Mouse (Mus musculus) embryonic facial prominence, embryonic 12.5 days (tissue): Measurements from ENCODE around the gene Sfxn1. TPM values are rescaled to one million over a fixed set of nuclear protein-coding genes. Genes with fewer than 3 reads are reported as not detected.

Source experiments
- ATAC-seq: fragments of 200-750 bp; cut with Nextera tagmentation; 2 replicates; pipeline ENCODE4 v1.8.0; 2017; ENCODE audit not compliant: insufficient number of reproducible peaks, insufficient read depth, low FRiP score, low TSS enrichment
- H3K27ac ChIP-seq: fragments of 300-500 bp; sonication (generic); 2 replicates; pipeline ENCODE4 v1.5.1; 2016; ENCODE audit warnings: mild to moderate bottlenecking
- H3K27me3 ChIP-seq: fragments of 300-500 bp; sonication (generic); 2 replicates; pipeline ENCODE4 v1.6.1; 2016; ENCODE audit warnings: mild to moderate bottlenecking, moderate library complexity
- H3K36me3 ChIP-seq: fragments of 300-500 bp; sonication (generic); 2 replicates; pipeline ENCODE4 v1.6.1; 2016; ENCODE audit warnings: mild to moderate bottlenecking
- H3K4me1 ChIP-seq: fragments of 300-500 bp; sonication (generic); 2 replicates; pipeline ENCODE4 v1.6.1; 2016
- H3K4me2 ChIP-seq: fragments of 300-500 bp; sonication (generic); replicated peaks from 2 replicates; pipeline ENCODE4 v1.6.1; 2016; ENCODE audit warnings: mild to moderate bottlenecking, moderate library complexity
- H3K4me3 ChIP-seq: fragments of 300-500 bp; sonication (generic); 2 replicates; pipeline ENCODE4 v1.5.1; 2016; ENCODE audit warnings: mild to moderate bottlenecking
- H3K9ac ChIP-seq: fragments of 300-500 bp; sonication (generic); 2 replicates; pipeline ENCODE4 v1.6.1; 2016; ENCODE audit warnings: mild to moderate bottlenecking, moderate library complexity
- H3K9me3 ChIP-seq: fragments of 300-500 bp; sonication (generic); 2 replicates; pipeline ENCODE4 v1.6.1; 2016; ENCODE audit warnings: mild to moderate bottlenecking, moderate library complexity
- WGBS: fragments of 180-500 bp; shearing (Covaris S2); methylation state at CpG from one replicate; pipeline ENCODE4 v1.1.7; 2016; 5-methylcytosine and 5-hydroxymethylcytosine counted together
- polyA plus RNA-seq: library from polyadenylated mRNA; unstranded; fragments of >200 nt; fragmentation: Nextera tagmentation; extraction: Ambion mirVana; gene quantifications from 2 replicates; pipeline ENCODE4 v1.2.1, GENCODE M21; 2016

Gene Sfxn1
- polyA plus RNA-seq, 1 experiment from 2014 or later: 67.1 TPM

DNA sequence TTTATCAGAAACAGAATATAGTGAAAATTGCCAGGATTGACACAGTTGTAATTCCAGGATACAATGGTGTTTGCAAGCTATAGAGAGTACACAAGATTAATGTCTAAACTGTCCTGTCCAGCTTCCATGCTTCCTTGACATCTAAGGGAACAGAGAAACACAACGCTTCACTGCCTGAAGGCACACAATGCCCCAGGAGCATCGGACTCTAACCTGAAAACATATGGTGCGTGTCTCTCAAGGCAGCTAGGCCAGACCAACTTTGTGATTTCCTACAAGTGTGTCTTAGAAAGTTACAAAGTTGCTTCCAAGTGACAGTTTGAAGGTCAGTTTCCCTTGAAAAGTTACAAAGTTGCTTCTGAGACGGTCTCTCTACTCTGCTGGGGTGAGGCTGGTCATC is 25.6 kb downstream of the Sfxn1 start:
- Histone ChIP-seq H3K27me3 (no peaks in the 10 kb centered on the region), H3K4me3 (no peak overlapping the region), H3K9me3 (no peaks in the 10 kb centered on the region), H3K9ac (no peak overlapping the region), H3K27ac (no peak overlapping the region), H3K4me2 (no peak overlapping the region), H3K4me1 (no peaks in the 10 kb centered on the region), H3K36me3 (peaks cover 33% of the 10 kb centered on the region)
- no peak for ATAC-seq
- 87% methylated on average over 4 of the region's 4 CpGs for WGBS

DNA sequence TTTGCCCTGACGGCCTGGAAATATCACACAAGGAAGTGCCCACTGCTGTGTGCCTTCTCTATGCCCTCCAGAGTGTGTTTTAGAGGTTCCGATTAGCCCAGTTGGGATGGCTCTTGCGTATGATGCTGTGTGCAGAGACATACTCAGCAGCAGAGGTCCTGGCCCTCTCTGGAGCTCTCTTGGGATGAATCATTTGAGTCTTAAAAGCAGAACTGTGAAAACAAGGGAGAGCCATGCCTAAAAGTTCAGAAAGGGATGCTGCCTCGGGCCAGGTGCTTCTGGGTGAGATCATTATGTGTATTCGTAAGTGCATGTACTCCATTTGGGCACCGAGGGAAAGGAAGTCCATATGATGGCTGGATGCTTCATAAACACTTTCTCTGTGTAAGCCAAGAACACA is 26.1 kb downstream of the Sfxn1 start:
- Histone ChIP-seq H3K4me1 (no peaks in the 10 kb centered on the region), H3K9ac (no peak overlapping the region), H3K27me3 (no peaks in the 10 kb centered on the region), H3K4me2 (no peak overlapping the region), H3K27ac (no peak overlapping the region), H3K9me3 (no peaks in the 10 kb centered on the region), H3K36me3 (peaks cover 28% of the 10 kb centered on the region), H3K4me3 (no peak overlapping the region)
- no peak for ATAC-seq
- 88% methylated on average over 6 of the region's 6 CpGs for WGBS

DNA sequence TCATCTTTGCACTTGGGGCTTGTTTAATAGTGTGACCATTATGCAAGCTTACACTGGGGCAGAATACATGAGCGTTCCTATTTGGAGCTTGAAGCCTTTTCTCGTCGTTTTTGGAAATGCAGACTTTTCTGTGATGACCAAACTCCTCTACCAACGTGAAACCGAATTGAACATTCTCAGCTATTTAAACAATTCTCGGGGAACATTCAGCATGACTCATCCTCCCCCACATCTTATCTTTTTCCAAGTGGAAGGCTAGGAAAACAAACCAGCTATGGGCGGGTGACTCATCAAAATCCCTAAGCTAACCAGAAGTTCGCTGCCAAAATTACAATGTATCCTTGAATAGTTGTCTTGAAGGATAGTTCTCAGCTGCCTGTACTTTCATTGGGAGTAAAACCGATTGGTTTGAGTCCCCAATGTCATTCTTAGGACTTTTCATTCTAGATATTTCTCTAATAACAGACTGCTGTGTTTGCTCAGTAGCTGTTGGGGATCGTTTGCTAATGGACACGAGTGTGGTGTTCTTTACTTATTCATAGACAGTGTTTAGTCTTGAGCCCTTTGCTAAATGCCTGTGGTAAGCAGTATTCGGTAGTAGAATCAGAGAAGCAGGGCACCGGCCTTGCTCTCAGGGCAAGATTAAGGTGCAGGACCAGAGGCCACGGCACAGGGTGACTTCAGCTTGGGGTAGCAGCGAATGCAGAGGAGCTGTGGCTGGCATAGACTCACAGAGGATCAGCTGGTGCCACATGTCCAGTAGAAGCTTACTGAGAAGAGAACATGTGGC is 29.6 kb downstream of the Sfxn1 start:
- peaks cover 29% of the 10 kb centered on the region for H3K36me3 ChIP-seq
- no peak overlapping the region for H3K27ac ChIP-seq
- no peak for ATAC-seq
- WGBS: 91% methylated on average over 15 of the region's 15 CpGs
- no peaks in the 10 kb centered on the region for H3K4me1 ChIP-seq
- no peaks in the 10 kb centered on the region for H3K9me3 ChIP-seq
- H3K4me3 ChIP-seq: no peak overlapping the region
- no peak overlapping the region for H3K9ac ChIP-seq
- no peaks in the 10 kb centered on the region for H3K27me3 ChIP-seq
- no peak overlapping the region for H3K4me2 ChIP-seq

DNA sequence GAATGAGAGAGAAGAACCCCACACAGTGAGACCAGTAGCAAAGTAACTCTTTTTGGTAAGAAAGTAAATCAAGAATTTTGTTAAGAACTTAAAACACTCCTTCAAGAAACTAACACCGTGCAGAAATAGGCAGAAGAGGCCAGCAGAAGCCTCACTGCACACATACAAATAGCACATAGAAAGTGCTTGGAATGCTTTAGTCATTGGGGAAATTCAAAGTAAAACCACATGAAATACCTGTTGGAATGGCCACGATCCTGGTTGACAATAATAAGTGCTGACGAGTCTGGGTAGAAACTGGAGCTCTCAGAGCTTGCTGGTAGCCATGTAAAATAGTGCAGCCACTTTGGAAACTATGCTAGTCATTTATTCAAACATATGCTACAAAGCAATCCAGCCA is 30.4 kb downstream of the Sfxn1 start:
- H3K27ac ChIP-seq: no peak overlapping the region
- no peaks in the 10 kb centered on the region for H3K27me3 ChIP-seq
- no peak overlapping the region for H3K4me3 ChIP-seq
- no peaks in the 10 kb centered on the region for H3K4me1 ChIP-seq
- H3K9me3 ChIP-seq: no peaks in the 10 kb centered on the region
- peaks cover 36% of the 10 kb centered on the region for H3K36me3 ChIP-seq
- 80% methylated on average over 3 of the region's 3 CpGs for WGBS
- H3K9ac ChIP-seq: no peak overlapping the region
- H3K4me2 ChIP-seq: no peak overlapping the region
- ATAC-seq: no peak

DNA sequence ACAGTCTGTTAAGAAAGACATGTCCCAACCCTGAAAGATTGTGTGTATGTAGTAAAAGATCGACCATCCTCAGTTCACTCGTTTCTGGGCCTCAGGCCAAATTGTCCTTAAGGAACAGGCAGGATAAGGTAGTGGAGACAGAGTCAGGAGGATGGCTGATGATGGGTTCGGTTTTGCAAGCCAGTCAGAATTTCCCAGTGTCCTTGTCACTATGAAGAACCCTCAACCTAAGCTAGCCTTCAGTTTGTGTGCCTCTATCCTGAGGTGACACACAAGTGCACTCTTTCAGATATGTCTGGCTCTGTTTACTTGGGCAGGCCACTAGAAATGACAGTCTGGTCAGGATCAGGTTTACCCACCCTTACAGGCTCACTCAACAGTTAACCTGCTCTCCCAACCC is 31.6 kb downstream of the Sfxn1 start:
- no peaks in the 10 kb centered on the region for H3K27me3 ChIP-seq
- H3K36me3 ChIP-seq: peaks cover 29% of the 10 kb centered on the region
- no peaks in the 10 kb centered on the region for H3K9me3 ChIP-seq
- 86% methylated on average over 3 of the region's 3 CpGs for WGBS
- no peak for ATAC-seq
- H3K4me3 ChIP-seq: no peak overlapping the region
- H3K4me2 ChIP-seq: no peak overlapping the region
- H3K9ac ChIP-seq: no peak overlapping the region
- no peak overlapping the region for H3K27ac ChIP-seq
- H3K4me1 ChIP-seq: no peaks in the 10 kb centered on the region

DNA sequence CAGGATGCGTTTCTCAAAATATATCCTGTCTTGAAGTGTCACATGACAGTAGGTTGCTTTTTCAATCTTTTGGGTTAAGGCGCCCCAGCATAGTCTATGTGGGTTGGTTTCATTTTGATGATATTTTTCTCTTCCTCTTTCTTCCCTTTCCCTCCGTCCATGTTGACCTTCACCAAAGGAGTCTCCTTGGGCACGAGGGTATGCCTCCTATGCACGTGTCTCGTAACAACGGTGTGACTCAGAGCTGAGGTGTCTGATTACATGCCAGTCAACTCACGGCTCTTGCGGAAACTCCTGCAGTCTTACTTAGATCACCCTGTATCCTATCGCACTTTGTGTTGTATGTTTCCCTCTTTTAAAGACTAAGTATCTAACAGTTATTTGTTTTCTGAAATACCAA is 32.2 kb downstream of the Sfxn1 start:
- H3K9me3 ChIP-seq: no peaks in the 10 kb centered on the region
- no peak for ATAC-seq
- H3K9ac ChIP-seq: no peak overlapping the region
- H3K27ac ChIP-seq: no peak overlapping the region
- no peak overlapping the region for H3K4me3 ChIP-seq
- H3K27me3 ChIP-seq: no peaks in the 10 kb centered on the region
- WGBS: 71% methylated on average over 10 of the region's 10 CpGs
- no peaks in the 10 kb centered on the region for H3K4me1 ChIP-seq
- no peak overlapping the region for H3K4me2 ChIP-seq
- peaks cover 31% of the 10 kb centered on the region for H3K36me3 ChIP-seq

DNA sequence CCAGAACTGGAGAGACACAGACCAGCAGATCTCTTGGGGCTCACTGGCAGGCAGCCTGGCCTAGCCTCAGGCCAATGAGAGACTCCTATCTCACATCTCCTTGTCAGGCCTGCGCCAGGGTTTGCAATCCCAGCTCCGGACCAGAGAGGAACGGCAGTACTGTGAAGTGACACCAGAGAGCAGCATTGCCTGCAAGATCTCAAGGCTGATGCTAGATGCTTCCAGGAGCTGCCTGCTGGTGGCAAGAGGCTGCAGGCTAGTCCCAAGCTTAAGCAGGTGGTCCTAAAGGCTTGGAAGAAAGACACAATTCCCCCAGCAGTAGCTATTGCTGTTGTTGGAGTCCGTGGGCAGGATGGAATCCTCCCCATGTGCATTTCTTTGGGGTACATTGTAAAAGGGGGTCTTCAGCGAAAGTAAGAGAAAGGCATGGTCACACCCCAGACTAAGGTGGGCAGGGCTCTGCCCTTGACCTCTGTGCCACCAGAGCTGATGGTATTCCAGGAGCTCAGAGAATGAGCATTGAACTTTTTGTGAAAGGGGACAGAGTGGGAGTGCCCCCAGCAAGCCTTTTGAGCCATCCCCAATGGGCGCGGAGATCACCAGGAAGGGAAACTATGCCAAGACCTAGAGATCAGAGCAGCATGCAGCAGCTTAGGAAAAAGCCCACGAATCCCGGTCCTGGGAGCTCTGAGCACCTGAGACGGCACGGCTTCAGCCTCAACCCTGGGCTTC is 42.3 kb downstream of the Sfxn1 start:
- Histone ChIP-seq H3K27ac (no peak overlapping the region), H3K9me3 (0 out of 2 replicates have a peak, but pooled peaks cover 4% of the 10 kb centered on the region), H3K9ac (no peak overlapping the region), H3K4me1 (no peaks in the 10 kb centered on the region), H3K4me3 (no peak overlapping the region), H3K27me3 (0 out of 2 replicates have a peak, but pooled peaks cover 4% of the 10 kb centered on the region), H3K36me3 (no peaks in the 10 kb centered on the region), H3K4me2 (no peak overlapping the region)
- no peak for ATAC-seq
- 50% methylated on average over 11 of the region's 11 CpGs for WGBS

DNA sequence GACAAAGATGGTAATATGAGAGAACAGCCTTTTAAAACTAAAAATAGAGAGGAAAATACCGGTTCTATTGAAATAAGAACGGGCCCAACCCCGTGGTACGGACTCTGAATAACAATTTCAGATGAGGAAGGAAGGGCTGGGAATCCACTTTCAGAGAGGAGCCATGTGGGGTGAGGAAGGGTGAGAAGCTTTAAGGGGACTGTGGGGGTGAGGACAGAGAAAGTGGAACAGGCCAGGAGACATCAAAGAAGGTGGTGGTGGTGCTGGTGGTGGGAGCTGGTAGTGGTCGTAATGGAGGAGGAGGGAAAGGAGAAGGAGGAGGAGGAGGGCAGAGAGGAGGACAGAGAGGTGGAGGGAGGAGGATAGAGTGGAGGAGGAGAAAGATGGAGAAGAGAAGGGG is 43.3 kb downstream of the Sfxn1 start:
- ATAC-seq: no peak
- WGBS: 73% methylated on average over 5 of the region's 5 CpGs
- Histone ChIP-seq H3K36me3 (no peaks in the 10 kb centered on the region), H3K27me3 (0 out of 2 replicates have a peak, but pooled peaks cover 4% of the 10 kb centered on the region), H3K9ac (no peak overlapping the region), H3K4me2 (no peak overlapping the region), H3K27ac (no peak overlapping the region), H3K9me3 (0 out of 2 replicates have a peak, but pooled peaks cover 4% of the 10 kb centered on the region), H3K4me1 (no peaks in the 10 kb centered on the region), H3K4me3 (no peak overlapping the region)

DNA sequence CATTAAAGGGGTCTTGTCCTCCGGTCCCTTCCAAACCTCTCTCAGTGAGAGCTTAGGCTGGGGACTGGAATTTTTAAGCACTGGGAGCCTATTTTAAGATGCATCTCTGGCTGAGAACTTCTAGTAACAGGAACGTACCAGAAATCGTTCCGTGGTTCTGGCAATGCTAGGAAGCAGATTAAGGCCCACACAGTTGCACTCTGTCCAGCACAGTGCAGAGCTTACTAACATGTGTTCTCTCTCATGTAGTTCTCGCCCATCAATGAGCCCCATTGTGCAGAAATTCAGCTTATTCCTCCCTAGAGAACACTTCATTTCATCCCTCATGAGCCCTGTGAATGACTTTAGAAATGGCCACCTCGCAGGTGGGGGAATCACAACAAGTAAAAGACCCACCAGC is 44.1 kb downstream of the Sfxn1 start:
- no peaks in the 10 kb centered on the region for H3K36me3 ChIP-seq
- H3K27me3 ChIP-seq: 0 out of 2 replicates have a peak, but pooled peaks cover 4% of the 10 kb centered on the region
- H3K27ac ChIP-seq: no peak overlapping the region
- no peak overlapping the region for H3K4me3 ChIP-seq
- no peak overlapping the region for H3K9ac ChIP-seq
- H3K4me2 ChIP-seq: no peak overlapping the region
- H3K9me3 ChIP-seq: 0 out of 2 replicates have a peak, but pooled peaks cover 4% of the 10 kb centered on the region
- no peaks in the 10 kb centered on the region for H3K4me1 ChIP-seq
- 81% methylated on average over 6 of the region's 6 CpGs for WGBS
- ATAC-seq: no peak

DNA sequence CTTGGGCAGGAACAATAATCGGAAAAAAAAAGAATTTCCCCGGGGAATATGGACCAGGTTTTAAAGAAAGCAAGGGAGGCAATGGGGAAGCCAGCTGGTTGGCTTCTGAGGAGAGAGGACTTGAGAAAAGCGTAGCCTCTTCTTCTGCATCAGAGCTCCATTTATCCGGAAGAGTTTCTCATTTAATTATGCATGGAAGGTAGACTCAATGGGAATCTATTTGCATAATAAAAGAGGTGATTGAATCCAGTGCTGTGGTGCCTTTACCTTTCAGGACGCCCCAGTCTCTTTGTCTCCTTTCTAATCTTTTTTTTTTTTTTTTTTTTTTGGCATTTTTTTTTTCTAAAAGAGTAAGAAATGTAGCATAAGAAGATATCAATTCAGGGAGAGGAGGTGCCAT is 46.7 kb downstream of the Sfxn1 start:
- Histone ChIP-seq H3K36me3 (no peaks in the 10 kb centered on the region), H3K4me1 (no peaks in the 10 kb centered on the region), H3K9ac (no peak overlapping the region), H3K27ac (no peak overlapping the region), H3K4me3 (no peak overlapping the region), H3K9me3 (0 out of 2 replicates have a peak, but pooled peaks cover 4% of the 10 kb centered on the region), H3K4me2 (no peak overlapping the region), H3K27me3 (0 out of 2 replicates have a peak, but pooled peaks cover 4% of the 10 kb centered on the region)
- WGBS: 36% methylated on average over 5 of the region's 5 CpGs
- ATAC-seq: no peak

DNA sequence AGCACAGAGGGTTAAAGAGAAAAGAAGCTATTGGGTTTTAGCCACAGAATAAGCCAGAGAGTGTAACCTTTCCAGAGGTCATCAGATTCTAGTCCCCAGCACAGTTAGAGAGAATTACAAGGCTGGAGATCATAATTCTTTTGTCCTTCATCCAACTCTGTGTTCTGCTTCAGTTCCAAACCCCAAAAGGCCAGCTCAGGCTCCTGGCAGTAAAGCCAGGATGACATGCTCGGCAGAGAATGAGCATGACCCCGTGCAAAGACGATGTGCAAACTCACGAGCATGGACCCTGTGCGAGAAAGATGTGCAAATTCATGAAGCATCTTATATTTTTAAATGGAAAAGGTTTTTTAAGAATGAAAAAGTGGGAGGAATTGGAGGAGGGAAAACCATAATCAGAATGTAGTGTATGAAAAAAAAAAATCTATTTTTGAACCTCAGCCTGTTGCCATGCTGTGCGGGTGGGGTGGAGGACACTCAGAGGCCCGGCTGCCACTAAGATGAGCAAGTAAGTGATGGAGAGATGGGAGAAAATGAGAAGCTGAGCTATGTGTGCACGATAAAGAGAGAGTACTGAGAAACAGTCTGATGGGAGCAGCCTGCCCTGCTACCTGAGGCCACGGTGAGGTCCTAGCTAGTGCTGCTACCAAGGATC is 66.2 kb downstream of the Sfxn1 start:
- 78% methylated on average over 9 of the region's 9 CpGs for WGBS
- no peaks in the 10 kb centered on the region for H3K4me1 ChIP-seq
- no peak overlapping the region for H3K27ac ChIP-seq
- no peaks in the 10 kb centered on the region for H3K36me3 ChIP-seq
- no peak overlapping the region for H3K4me2 ChIP-seq
- ATAC-seq: no peak
- H3K4me3 ChIP-seq: no peak overlapping the region
- no peaks in the 10 kb centered on the region for H3K27me3 ChIP-seq
- H3K9me3 ChIP-seq: no peaks in the 10 kb centered on the region
- H3K9ac ChIP-seq: no peak overlapping the region
